Mouse (Mus musculus) heart, adult 2 months (tissue): ENCODE data around the gene Bcl9l.

Experiments
- CTCF ChIP-seq: fragments of 200-600 bp; IDR thresholded peaks from 2 replicates; pipeline ENCODE4 v1.8.1; 2022; ENCODE audit warnings: antibody characterized with exemption, mild to moderate bottlenecking, moderate library complexity
- POLR2A ChIP-seq: fragments of 200-500 bp; IDR thresholded peaks from 2 replicates; pipeline ENCODE4 v1.6.1; 2011; ENCODE audit warnings: mild to moderate bottlenecking, low read depth, low read length, control low read depth; ENCODE audit not compliant: insufficient read depth

DNA sequence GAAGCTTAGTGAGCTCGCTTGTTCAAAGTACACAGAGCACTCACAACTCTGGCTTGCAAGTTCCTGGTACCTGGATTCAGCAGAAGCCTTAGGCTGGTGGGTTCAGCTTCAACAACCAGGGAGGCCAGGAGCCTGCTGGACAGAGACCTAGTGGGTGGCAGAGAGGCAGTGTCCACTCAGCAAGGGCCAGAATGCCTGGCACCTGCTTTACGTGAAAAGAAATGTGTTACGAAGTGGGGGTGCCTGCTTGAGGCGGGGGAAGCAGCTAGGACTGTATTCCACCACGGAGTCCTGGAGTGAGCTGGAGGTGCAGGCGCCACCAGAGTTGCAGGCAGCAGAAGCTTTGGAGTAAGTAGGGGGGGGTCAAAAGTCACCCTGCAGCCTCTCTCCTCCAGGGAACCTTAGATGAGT lies 2.5 kb downstream of the Bcl9l start:
- TF ChIP-seq CTCF (no peak), POLR2A (no peak)
